8 mouse cellular contexts compared by ENCODE assay signal in genomic region chr3:152980978-152981974, GRCm38 (mm10). TPM values are rescaled to one million over a fixed set of nuclear protein-coding genes. Genes with fewer than 3 reads are reported as not detected.
DNase-seq lines count a peak whose midpoint lies in the region; ATAC-seq and TF ChIP-seq lines count a peak whose summit lies in the region.

No protein-coding gene starts in this region.

- H3K9ac ChIP-seq in stomach, embryonic 15.5 days: no peak overlapping the region

- no peaks in the 10 kb centered on the region for H3K36me3 ChIP-seq in kidney, adult 2 months (ENCODE audit: control insufficient read depth, insufficient read depth, low read length)
- no peaks in the 10 kb centered on the region for H3K36me3 ChIP-seq in stomach, embryonic 15.5 days

- TF ChIP-seq POLR2A in kidney, adult 2 months (IDR thresholded peaks at IDR 0.05; ENCODE audit: low read depth, low read length): no peak

- peaks cover 1% of the 10 kb centered on the region; the same call in 1 of the 2 replicates for H3K27me3 ChIP-seq in kidney, adult 2 months (replicated peaks; ENCODE audit: control insufficient read depth, insufficient read depth, low read length)
- H3K27me3 ChIP-seq in stomach, embryonic 15.5 days (replicated peaks): peaks cover 31% of the 10 kb centered on the region

- peak overlapping the region; percentile 40 for H3K4me3 ChIP-seq in kidney, adult 2 months (ENCODE audit: insufficient read depth, low read depth, low read length)
- peak overlapping the region; percentile 40 for H3K4me3 ChIP-seq in stomach, embryonic 15.5 days (replicated peaks)

- ATAC-seq in megakaryocyte progenitor cell, adult 5-6 weeks (replicated peaks; ENCODE audit: poor library complexity): peak; percentile 27
- peak; percentile 43; the same call in 1 of the 2 replicates for ATAC-seq in stomach, embryonic 15.5 days (ENCODE audit: insufficient read depth, low FRiP score, low read depth)

- peak overlapping the region; percentile 78 for H3K4me2 ChIP-seq in stomach, embryonic 15.5 days

- 2% methylated on average over 47 of the region's 47 CpGs for WGBS in kidney, adult 2 months
- under 1% methylated on average over 47 of the region's 47 CpGs for WGBS in stomach, embryonic 15.5 days

- TF ChIP-seq CTCF in kidney, adult 2 months (conservative IDR thresholded peaks at IDR 0.05; ENCODE audit: insufficient read depth, insufficient read length, low read depth, low read length): no peak

- 0 out of 2 replicates have a peak overlapping the region, but pooled peaks have one; percentile 14 for H3K27ac ChIP-seq in kidney, adult 2 months (ENCODE audit: insufficient read depth, low read depth, low read length)
- H3K27ac ChIP-seq in stomach, embryonic 15.5 days: no peak overlapping the region

- H3K9me3 ChIP-seq in stomach, embryonic 15.5 days: no peaks in the 10 kb centered on the region

- DNase-seq in kidney, adult 2 months: no peak
- DNase-seq in kidney, adult 8-10 months: no peak
- DNase-seq in cerebellum, adult 18-20 months: peak; percentile 10 to 29
- DNase-seq in frontal cortex, postnatal 10 days (ENCODE audit: low spot score in 2 of 2): peak; percentile 48 to 49
- peak; percentile 47 to 52 for DNase-seq in layer of hippocampus, postnatal 25 days (ENCODE audit: extremely low spot score in 1 of 2, low spot score in 1 of 2)
- no peak for DNase-seq in B cell, adult 2 months

- no peaks in the 10 kb centered on the region for H3K4me1 ChIP-seq in kidney, adult 2 months (ENCODE audit: control insufficient read depth, insufficient read depth, low read length)
- peaks cover 15% of the 10 kb centered on the region for H3K4me1 ChIP-seq in stomach, embryonic 15.5 days

RNA-seq across cellular contexts. Expression of gene St6galnac5, which starts 0.8 kb away (rescaled TPM):
- polyA plus RNA-seq in kidney, adult 2 months (2012; rRNA removed): 1.4 and 1.5 TPM in 2 replicates
- 100 to 1,000 TPM; 116 to 147 TPM for total RNA-seq in layer of hippocampus, postnatal 25 days (2021)
- not detected in 2 replicates for total RNA-seq in megakaryocyte progenitor cell, adult 5-6 weeks (2015)
- 0.08 TPM in 1 of 2 replicates, not detected in the other for total RNA-seq in megakaryocyte progenitor cell, adult 5-6 weeks (2017)
- 1.3 and 1.7 TPM in 2 replicates for polyA plus RNA-seq in stomach, embryonic 15.5 days (2015; fragmentation: Nextera tagmentation; extraction: Ambion mirVana)

Comparison
In these comparisons a context has a peak if more than half of its experiments do, and no peak if none do; other contexts are left out.
1. DNase-seq: peak in cerebellum, adult 18-20 months (2 of 2), frontal cortex, postnatal 10 days (2 of 2) and layer of hippocampus, postnatal 25 days (2 of 2); none in kidney, adult 2 months (single experiment), kidney, adult 8-10 months (0 of 2) and B cell, adult 2 months (0 of 2).
2. RNA of gene St6galnac5, which starts 0.8 kb away (total RNA-seq): 116 to 147 TPM in layer of hippocampus, postnatal 25 days; 0.08 TPM in megakaryocyte progenitor cell, adult 5-6 weeks; every median in the first group is over 100 times any median in the second.